Mouse (Mus musculus) frontal cortex, adult (tissue): Measurements from ENCODE around the gene Abca12.

Experiments
- ATAC-seq: cut with Nextera tagmentation; 2 replicates; pipeline ENCODE4 v1.9.2; 2017; ENCODE audit warnings: mild to moderate bottlenecking, moderate library complexity, mixed read lengths; ENCODE audit not compliant: low TSS enrichment

Abca12 gene

GRCm38 (mm10) chr1:71414810-71415209 lies at the start of gene Abca12:
Gene Abca12, minus strand, starts transcription at chr1:71414910.
- ATAC-seq: no peak

GRCm38 (mm10) chr1:71457961-71458360 lies 43.3 kb upstream of the Abca12 start:
- ATAC-seq: no peak

- peak; percentile 44; the same call in 1 of the 2 replicates for ATAC-seq
Measured at GRCm38 (mm10) chr1:71447424-71447823, 32.7 kb upstream of the Abca12 start.

GRCm38 (mm10) chr1:71421741-71422333 lies 7.1 kb upstream of the Abca12 start:
- no peak for ATAC-seq

- peak; percentile 94 for ATAC-seq
Measured at GRCm38 (mm10) chr1:71418467-71418866, 3.8 kb upstream of the Abca12 start.

GRCm38 (mm10) chr1:71417951-71418350 lies 3.2 kb upstream of the Abca12 start:
- ATAC-seq: no peak

GRCm38 (mm10) chr1:71414084-71414483 lies 626 bp downstream of the Abca12 start:
- no peak for ATAC-seq

GRCm38 (mm10) chr1:71413114-71413513 lies 1.6 kb downstream of the Abca12 start:
- ATAC-seq: no peak

GRCm38 (mm10) chr1:71407711-71408110 lies 7.0 kb downstream of the Abca12 start:
- ATAC-seq: no peak

- ATAC-seq: no peak
Measured at GRCm38 (mm10) chr1:71397635-71398034, 17.1 kb downstream of the Abca12 start.

- ATAC-seq: peak; percentile 55
Measured at GRCm38 (mm10) chr1:71396105-71396504, 18.6 kb downstream of the Abca12 start.

GRCm38 (mm10) chr1:71394177-71394576 lies 20.5 kb downstream of the Abca12 start:
- no peak for ATAC-seq

- no peak for ATAC-seq
Measured at GRCm38 (mm10) chr1:71393489-71393888, 21.2 kb downstream of the Abca12 start.

- no peak for ATAC-seq
Measured at GRCm38 (mm10) chr1:71392463-71392862, 22.2 kb downstream of the Abca12 start.

GRCm38 (mm10) chr1:71386593-71386992 lies 28.1 kb downstream of the Abca12 start:
- ATAC-seq: no peak

GRCm38 (mm10) chr1:71384098-71384497 lies 30.6 kb downstream of the Abca12 start:
- no peak for ATAC-seq

- no peak for ATAC-seq
Measured at GRCm38 (mm10) chr1:71373090-71373489, 41.6 kb downstream of the Abca12 start.

- no peak for ATAC-seq
Measured at GRCm38 (mm10) chr1:71370266-71370665, 44.4 kb downstream of the Abca12 start.

GRCm38 (mm10) chr1:71367770-71368169 lies 46.9 kb downstream of the Abca12 start:
- peak; percentile 60; the same call in 1 of the 2 replicates for ATAC-seq

- ATAC-seq: no peak
Measured at GRCm38 (mm10) chr1:71342861-71343554, 71.7 kb downstream of the Abca12 start.

GRCm38 (mm10) chr1:71342261-71342594 lies 72.5 kb downstream of the Abca12 start:
- ATAC-seq: no peak

GRCm38 (mm10) chr1:71341370-71342260 lies 73.1 kb downstream of the Abca12 start:
- ATAC-seq: no peak
